Mouse (Mus musculus): ENCODE results near the gene Tspan18.

Gene Tspan18

GRCm38 (mm10) chr2:93217015-93217414 is 117.3 kb downstream of the Tspan18 start:
- peak; percentile 58 for DNase-seq (ENCODE audit: low spot score)

GRCm38 (mm10) chr2:93215790-93216189 is 118.5 kb downstream of the Tspan18 start:
- no peak for DNase-seq (ENCODE audit: low spot score)

DNA sequence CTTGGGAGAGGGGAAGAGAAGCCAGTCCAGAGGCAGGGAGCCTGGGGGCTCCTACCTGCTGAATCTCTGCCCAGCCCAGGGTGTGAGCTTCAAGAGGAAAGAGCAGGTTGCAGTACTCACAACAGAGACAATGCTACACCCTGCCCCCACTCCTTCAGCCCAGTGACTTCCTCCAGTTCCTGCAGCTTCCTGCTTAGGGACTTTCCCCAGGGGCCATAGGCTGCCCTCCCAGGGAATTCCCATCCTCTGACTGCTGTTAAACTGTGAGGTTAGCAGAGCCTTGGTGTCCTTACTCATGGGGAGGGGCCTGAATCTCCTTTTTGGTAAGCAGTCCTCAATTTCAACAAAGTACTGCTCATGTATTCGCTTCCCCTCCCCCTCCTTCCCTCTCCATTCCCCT is 120.1 kb downstream of the Tspan18 start:
- DNase-seq (ENCODE audit: low spot score), result no peak

GRCm38 (mm10) chr2:93212865-93213264 is 121.4 kb downstream of the Tspan18 start:
- no peak for DNase-seq (ENCODE audit: low spot score)

- no peak for DNase-seq (ENCODE audit: low spot score)
Observed at GRCm38 (mm10) chr2:93212386-93212785, 121.9 kb downstream of the Tspan18 start.

- DNase-seq (ENCODE audit: low spot score), result no peak
Observed at GRCm38 (mm10) chr2:93206126-93206525, 128.2 kb downstream of the Tspan18 start.

GRCm38 (mm10) chr2:93204571-93204970 is 129.7 kb downstream of the Tspan18 start:
- DNase-seq (ENCODE audit: low spot score), result no peak

DNA sequence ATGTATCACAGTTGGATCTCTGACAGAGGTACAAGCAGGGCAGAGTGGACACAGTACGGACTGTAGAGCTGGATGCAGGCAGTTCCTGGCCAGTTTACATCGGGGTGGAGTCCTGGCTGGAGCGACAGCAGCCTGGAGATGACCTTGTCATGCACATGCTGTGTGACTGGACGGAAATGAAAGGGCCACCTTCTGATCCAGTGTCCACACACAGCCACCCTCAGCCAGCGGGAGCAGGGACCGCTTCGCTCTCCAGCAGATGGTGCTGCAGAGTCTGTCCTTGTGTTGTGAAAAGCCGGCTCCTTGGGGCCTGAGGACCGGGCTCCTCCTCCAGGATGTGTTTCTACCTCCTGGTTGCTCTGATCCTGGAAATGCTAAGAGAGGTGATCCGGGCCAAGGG is 130.6 kb downstream of the Tspan18 start:
- no peak for DNase-seq (ENCODE audit: low spot score)

DNA sequence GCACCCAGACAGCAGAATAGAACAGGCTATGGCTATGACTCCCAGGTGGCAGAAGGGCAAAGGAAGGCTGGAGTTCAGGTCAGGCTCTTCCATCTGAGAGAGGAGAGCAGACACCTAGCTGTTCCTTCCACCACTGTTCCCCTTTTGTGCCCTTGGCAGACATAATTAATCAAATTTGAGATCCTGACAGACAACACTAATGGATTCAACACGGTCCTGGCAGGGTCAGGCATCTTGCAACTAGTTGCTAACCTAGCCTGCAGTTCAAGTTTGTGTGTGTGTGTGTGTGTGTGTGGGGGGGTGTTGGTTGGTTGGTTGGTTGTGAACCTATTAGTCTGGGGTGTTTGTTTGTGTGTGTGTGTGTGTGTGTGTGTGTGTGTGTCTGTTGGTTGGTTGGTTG is 131.5 kb downstream of the Tspan18 start:
- DNase-seq (ENCODE audit: low spot score), result no peak

GRCm38 (mm10) chr2:93201997-93202396 is 132.3 kb downstream of the Tspan18 start:
- no peak for DNase-seq (ENCODE audit: low spot score)

- no peak for DNase-seq (ENCODE audit: low spot score)
Observed at GRCm38 (mm10) chr2:93200681-93201340, 133.5 kb downstream of the Tspan18 start.

DNA sequence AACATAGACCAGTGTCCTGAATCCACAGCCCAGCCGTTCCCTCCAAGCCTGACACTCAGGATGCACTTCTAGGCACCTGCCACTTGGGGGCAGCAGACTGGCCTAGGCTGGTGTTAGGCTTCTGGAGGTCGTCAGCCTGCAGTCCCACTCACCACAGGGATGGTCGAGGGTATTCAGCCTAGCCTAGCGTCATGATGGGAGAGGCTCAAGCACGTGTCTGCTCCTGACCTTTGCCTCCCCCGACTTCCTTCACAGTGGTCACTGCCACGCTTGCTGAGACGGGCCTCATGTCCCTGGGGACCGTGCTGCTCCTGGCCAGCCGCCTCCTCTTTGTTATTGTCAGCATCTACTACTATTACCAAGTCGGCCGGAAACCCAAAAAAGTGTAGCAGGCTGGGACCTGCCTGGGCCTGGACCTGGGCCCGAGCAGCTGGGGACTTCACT is 134.8 kb downstream of the Tspan18 start:
- DNase-seq (ENCODE audit: low spot score), result no peak

DNA sequence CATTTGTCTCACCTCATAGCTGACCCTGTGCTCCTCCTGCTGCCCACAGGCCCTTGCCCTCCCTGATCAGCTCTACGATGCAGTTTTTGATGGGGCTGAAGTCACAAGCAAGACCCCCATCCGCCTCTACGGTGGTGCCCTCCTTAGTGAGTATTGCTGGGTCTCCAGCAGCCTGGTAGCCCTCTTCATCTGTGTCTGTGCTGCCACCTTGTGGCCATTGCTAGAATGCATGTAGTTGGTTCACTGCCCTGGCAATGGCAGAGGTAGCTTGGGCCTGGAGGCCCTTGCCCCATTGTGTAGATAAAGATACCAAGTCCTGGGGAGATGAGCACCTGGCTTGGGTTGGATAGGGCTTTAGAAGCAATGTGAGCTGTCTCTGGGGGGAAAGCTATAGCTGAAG is 135.5 kb downstream of the Tspan18 start:
- DNase-seq (ENCODE audit: low spot score), result peak; percentile 87

GRCm38 (mm10) chr2:93193806-93194205 is 140.5 kb downstream of the Tspan18 start:
- no peak for DNase-seq (ENCODE audit: low spot score)

GRCm38 (mm10) chr2:93192671-93193080 is 141.6 kb downstream of the Tspan18 start:
- no peak for DNase-seq (ENCODE audit: low spot score)

DNA sequence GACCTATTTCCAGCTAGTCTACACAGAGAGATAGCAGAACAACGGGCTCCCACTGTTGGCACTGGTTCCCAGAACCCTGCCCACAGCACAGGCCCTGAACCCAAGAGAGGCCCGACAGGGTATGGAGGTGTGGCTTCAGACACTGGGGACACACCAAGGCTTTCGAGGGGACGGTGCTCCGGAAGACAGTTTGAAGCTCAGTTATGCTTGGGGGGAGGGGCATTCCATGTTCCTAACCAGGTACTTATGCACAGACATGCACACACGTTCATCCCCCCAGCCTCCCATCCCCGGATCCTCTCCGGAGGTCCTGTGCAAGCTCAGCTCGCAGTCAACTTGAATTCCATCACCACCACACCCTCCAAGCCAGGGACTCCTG is 142.1 kb downstream of the Tspan18 start:
- DNase-seq (ENCODE audit: low spot score), result no peak

DNA sequence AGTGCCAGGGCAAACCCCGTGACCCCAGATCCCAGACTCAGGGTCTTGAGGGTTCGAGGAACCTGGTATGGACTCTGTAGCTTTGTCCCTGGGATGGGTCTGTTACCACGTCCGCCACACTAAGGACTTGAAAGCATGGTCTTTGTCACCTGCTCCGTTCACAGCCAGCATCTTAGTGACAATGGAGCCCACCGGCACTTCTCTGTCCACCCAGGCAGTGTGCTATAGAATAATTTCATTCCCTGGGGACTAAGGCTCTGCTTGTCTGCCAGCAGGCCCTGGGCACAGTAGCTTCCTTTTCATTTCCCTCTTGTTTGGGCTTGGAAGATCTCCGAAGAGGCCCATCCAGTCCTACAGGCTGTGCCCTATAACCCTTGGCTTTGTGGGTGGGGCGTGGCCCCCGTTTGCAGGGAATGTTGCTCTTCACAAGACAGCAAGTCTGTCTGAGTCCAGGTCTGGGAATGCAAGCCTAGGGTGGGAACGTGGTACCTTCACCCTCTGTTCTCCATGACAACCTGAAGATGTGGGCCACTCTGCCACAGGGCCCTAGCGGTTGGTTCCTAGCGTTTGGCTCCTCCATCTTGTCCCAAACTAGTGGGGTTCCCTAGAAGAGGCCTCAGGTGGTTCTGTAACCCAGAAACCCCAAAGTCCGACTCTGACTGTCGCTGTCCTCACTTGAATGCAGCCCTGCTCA is 142.7 kb downstream of the Tspan18 start:
- no peak for DNase-seq (ENCODE audit: low spot score)

- DNase-seq (ENCODE audit: low spot score), result no peak
Observed at GRCm38 (mm10) chr2:93190771-93191487, 143.4 kb downstream of the Tspan18 start.

DNA sequence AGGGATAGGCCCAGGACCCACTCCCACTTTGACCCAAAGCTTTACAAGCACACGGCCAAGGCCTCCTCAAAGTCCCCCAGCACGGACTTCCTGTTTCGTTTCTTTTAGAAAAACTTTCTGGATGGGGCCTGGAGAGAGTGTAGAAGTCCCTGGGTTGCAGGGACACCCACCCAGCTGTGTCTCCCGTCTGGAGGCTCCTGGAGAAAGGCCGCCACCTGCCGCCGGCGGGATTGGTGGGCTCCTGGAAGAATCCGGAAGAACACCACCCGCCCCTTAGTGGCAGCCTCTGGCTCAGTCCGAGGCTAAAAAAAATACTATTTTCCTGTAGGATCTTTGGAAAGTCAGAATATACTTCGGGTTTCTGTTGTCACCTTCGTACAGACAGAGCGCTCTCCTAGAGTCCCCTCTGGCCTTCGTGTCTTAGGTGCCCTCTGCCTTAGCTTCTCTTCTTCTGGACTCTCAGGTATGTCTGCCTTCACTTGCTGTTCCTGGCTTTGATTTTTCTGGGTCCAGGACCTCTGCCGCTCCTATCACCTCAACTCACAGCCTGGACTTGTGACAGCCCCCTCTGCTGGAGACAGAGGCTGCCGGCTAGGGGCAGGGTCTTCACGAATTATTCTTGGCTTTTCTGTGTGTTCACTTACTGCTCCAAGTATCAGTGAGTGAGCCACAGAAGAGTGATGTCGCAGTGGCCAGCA is 145.4 kb downstream of the Tspan18 start:
- DNase-seq (ENCODE audit: low spot score), result no peak

DNA sequence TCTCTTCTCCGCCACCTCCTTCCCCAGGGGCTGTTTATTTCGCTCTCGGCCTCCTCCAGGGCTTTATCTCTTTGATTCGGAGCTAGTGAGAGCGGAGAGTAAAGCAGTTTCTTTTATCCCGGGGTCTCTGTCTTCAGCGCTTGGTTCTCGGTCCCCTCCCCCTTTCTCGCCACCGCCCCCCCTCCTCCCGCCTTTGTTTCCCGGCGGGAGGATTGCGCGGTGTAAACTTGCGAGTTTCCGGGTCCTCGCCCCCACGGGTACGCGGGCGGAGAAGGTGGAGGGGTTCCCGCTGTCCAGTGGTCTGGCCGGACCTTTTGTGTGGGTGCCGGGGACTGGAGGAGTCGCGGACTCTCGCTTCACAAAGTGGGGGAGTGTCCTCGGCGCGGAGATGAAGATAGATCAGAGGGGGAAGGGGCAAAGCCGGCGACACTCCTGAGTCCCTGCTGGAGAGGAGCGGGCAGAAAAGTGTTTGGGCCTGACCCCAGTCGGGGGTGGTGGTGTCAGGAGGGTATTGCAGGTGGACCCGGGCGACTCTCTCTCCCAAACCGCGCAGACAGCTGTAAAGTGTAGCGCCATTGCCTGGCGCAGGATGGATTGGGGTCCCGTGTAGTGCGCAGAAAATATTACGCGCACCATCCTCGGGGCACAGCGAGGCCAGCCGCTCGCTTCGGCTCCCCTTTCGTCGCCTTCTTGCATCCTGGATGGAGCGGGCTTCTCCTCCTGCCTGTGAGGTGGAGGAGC is 146.1 kb downstream of the Tspan18 start:
- no peak for DNase-seq (ENCODE audit: low spot score)

DNA sequence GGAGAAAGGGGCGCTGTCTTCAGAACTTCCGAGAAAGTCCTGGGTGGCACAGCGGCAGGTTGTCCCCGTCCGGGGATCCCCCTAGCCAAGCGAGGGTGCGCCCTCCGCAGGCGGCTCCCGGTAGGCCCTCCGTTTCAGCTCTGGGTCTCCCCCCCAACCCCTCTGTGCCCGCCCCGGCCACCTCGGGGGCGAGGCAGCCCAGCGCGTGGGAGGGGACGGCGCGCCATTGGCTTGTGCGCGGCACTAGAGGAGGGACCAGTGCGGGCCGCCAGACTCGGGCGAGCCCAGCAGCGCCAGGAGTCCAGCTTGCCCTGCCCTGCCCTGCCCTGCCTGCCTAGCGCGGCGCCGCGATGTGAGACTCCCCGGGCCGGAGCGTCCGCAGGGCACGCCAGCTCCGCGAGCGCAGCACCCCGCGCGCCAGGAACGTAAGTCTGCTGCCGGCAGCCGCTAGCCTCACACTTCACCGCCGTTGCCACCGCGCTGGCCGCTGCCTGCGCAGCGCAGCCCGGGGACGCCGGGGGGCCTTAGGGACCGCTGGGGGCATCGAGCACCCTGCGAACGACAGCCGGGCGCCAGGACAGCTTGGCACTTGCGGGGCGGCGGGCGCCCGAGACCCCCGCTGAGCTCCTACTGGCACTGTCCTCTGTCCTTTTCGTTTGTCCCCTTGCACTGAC is 146.8 kb downstream of the Tspan18 start, which contains the start of gene Trp53i11:
Gene Trp53i11 (plus strand): TSS at position 226 of the 674 bp plus-strand sequence.
- DNase-seq (ENCODE audit: low spot score), result peak; percentile 56

All from urinary bladder, postnatal 10 days (tissue).